Comparison of ENCODE assay signal across 8 mouse cellular contexts in genomic region chr11:49793131-49793530, GRCm38 (mm10). TPM values are rescaled to one million over a fixed set of nuclear protein-coding genes. Genes with fewer than 3 reads are reported as not detected.
DNase-seq lines count a peak whose midpoint lies in the region; ATAC-seq and TF ChIP-seq lines count a peak whose summit lies in the region.

No protein-coding gene starts in this region.

- peaks cover 8% of the 10 kb centered on the region; the same call in 1 of the 2 replicates for H3K4me1 ChIP-seq in stomach, embryonic 15.5 days
- H3K4me1 ChIP-seq in stomach, postnatal 0 days (replicated peaks; ENCODE audit: control insufficient read depth, insufficient read depth): 0 out of 2 replicates have a peak, but pooled peaks cover 2% of the 10 kb centered on the region
- H3K4me1 ChIP-seq in neural tube, embryonic 15.5 days: peaks cover 19% of the 10 kb centered on the region

- no peaks in the 10 kb centered on the region for H3K9me3 ChIP-seq in stomach, embryonic 15.5 days
- H3K9me3 ChIP-seq in stomach, postnatal 0 days (ENCODE audit: control insufficient read depth, low read length): no peaks in the 10 kb centered on the region
- no peaks in the 10 kb centered on the region for H3K9me3 ChIP-seq in neural tube, embryonic 15.5 days (replicated peaks)

- DNase-seq in adrenal gland, postnatal 25 days: peak; percentile 6
- no peak for DNase-seq in adrenal gland, postnatal 4 days (ENCODE audit: low spot score in 2 of 2)
- no peak for DNase-seq in stomach, postnatal 0 days (ENCODE audit: low spot score)
- peak; percentile 22 to 47 for DNase-seq in heart, postnatal 14 days
- DNase-seq in left cerebral cortex, postnatal 14 days (ENCODE audit: low spot score in 2 of 2): no peak
- no peak for DNase-seq in T-cell, adult 2 months (ENCODE audit: low spot score)

- no peak for TF ChIP-seq CTCF in stomach, postnatal 0 days (IDR thresholded peaks at IDR 0.05; ENCODE audit: low read depth)

- H3K4me2 ChIP-seq in stomach, embryonic 15.5 days: peak overlapping the region; percentile 14; the same call in 1 of the 2 replicates
- H3K4me2 ChIP-seq in stomach, postnatal 0 days (replicated peaks; ENCODE audit: low read depth): no peak overlapping the region
- H3K4me2 ChIP-seq in neural tube, embryonic 15.5 days: peak overlapping the region; percentile 3; the same call in 1 of the 2 replicates

- H3K27me3 ChIP-seq in stomach, embryonic 15.5 days (replicated peaks): no peaks in the 10 kb centered on the region
- no peaks in the 10 kb centered on the region for H3K27me3 ChIP-seq in stomach, postnatal 0 days (ENCODE audit: control insufficient read depth, insufficient read depth, low read length)
- no peaks in the 10 kb centered on the region for H3K27me3 ChIP-seq in neural tube, embryonic 15.5 days (replicated peaks)

- WGBS in stomach, embryonic 15.5 days: 14% methylated on average over 14 of the region's 14 CpGs
- WGBS in stomach, postnatal 0 days: 13% methylated on average over 14 of the region's 14 CpGs
- WGBS in neural tube, embryonic 15.5 days: 10% methylated on average over 14 of the region's 14 CpGs

- no peak for ATAC-seq in stomach, embryonic 15.5 days (ENCODE audit: insufficient read depth, low FRiP score, low read depth)
- no peak; the same call in 1 of the 2 replicates for ATAC-seq in stomach, postnatal 0 days (ENCODE audit: low FRiP score, low TSS enrichment)
- no peak for ATAC-seq in neural tube, embryonic 15.5 days (ENCODE audit: low FRiP score)

- H3K27ac ChIP-seq in stomach, embryonic 15.5 days: no peak overlapping the region
- H3K27ac ChIP-seq in stomach, postnatal 0 days (replicated peaks): no peak overlapping the region
- no peak overlapping the region for H3K27ac ChIP-seq in neural tube, embryonic 15.5 days (replicated peaks)

- intact Hi-C loops in heart, postnatal 14 days (cut with DNase I): no loop called here
- intact Hi-C loops in left cerebral cortex, postnatal 14 days (cut with DNase I): loop anchor here (5.0 kb wide), 1 partner anchor 66 kb away; no protein-coding TSS in a partner anchor

- no peaks in the 10 kb centered on the region for H3K36me3 ChIP-seq in stomach, embryonic 15.5 days
- H3K36me3 ChIP-seq in stomach, postnatal 0 days (ENCODE audit: control insufficient read depth, insufficient read depth, low read length): no peaks in the 10 kb centered on the region
- H3K36me3 ChIP-seq in neural tube, embryonic 15.5 days: no peaks in the 10 kb centered on the region

- no peak for TF ChIP-seq EP300 in stomach, postnatal 0 days (optimal IDR thresholded peaks at IDR 0.05)

- no peak overlapping the region for H3K9ac ChIP-seq in stomach, embryonic 15.5 days
- no peak overlapping the region for H3K9ac ChIP-seq in stomach, postnatal 0 days (ENCODE audit: low read length)
- no peak overlapping the region for H3K9ac ChIP-seq in neural tube, embryonic 15.5 days (replicated peaks)

- no peak overlapping the region for H3K4me3 ChIP-seq in stomach, embryonic 15.5 days (replicated peaks)
- no peak overlapping the region for H3K4me3 ChIP-seq in stomach, postnatal 0 days (ENCODE audit: low read depth, low read length)
- no peak overlapping the region for H3K4me3 ChIP-seq in neural tube, embryonic 15.5 days (replicated peaks)

RNA-seq across cellular contexts. Expression of gene Gfpt2, which starts 0.8 kb away (rescaled TPM):
- total RNA-seq in adrenal gland, postnatal 25 days (2021): 2.8 and 2.9 TPM in 2 replicates
- total RNA-seq in adrenal gland, postnatal 4 days (2021): 1 to 10 TPM; 5.4 to 6.0 TPM
- 8.1 and 8.7 TPM in 2 replicates for polyA plus RNA-seq in stomach, embryonic 15.5 days (2015; fragmentation: Nextera tagmentation; extraction: Ambion mirVana)
- 2.3 and 2.8 TPM in 2 replicates for polyA plus RNA-seq in stomach, postnatal 0 days (2015; fragmentation: Nextera tagmentation; extraction: Ambion mirVana)
- 10 to 100 TPM; 15.8 to 17.5 TPM for total RNA-seq in heart, postnatal 14 days (2021)
- polyA plus RNA-seq in neural tube, embryonic 15.5 days (2015; fragmentation: Nextera tagmentation; extraction: Ambion mirVana): 5.3 and 6.3 TPM in 2 replicates
- total RNA-seq in left cerebral cortex, postnatal 14 days (2021): 1 to 10 TPM; 7.9 to 9.3 TPM

RNA-seq across cellular contexts. Expression of gene Mapk9, which starts 53.4 kb away (rescaled TPM):
- total RNA-seq in adrenal gland, postnatal 25 days (2021): 65.6 and 76.5 TPM in 2 replicates
- total RNA-seq in adrenal gland, postnatal 4 days (2021): 10 to 100 TPM; 83.2 to 86.1 TPM
- 31.3 and 34.8 TPM in 2 replicates for polyA plus RNA-seq in stomach, embryonic 15.5 days (2015; fragmentation: Nextera tagmentation; extraction: Ambion mirVana)
- polyA plus RNA-seq in stomach, postnatal 0 days (2015; fragmentation: Nextera tagmentation; extraction: Ambion mirVana): 19.2 and 19.7 TPM in 2 replicates
- 10 to 100 TPM; 44.3 to 46.6 TPM for total RNA-seq in heart, postnatal 14 days (2021)
- polyA plus RNA-seq in neural tube, embryonic 15.5 days (2015; fragmentation: Nextera tagmentation; extraction: Ambion mirVana): 64.2 and 73.5 TPM in 2 replicates
- 100 to 1,000 TPM; 205 to 219 TPM for total RNA-seq in left cerebral cortex, postnatal 14 days (2021)

Comparison
In these comparisons a context has a peak if more than half of its experiments do, and no peak if none do; other contexts are left out.
1. DNase-seq: peak in adrenal gland, postnatal 25 days (single experiment) and heart, postnatal 14 days (2 of 2); none in adrenal gland, postnatal 4 days (0 of 2), stomach, postnatal 0 days (single experiment), left cerebral cortex, postnatal 14 days (0 of 2) and T-cell, adult 2 months (single experiment).